Mouse (Mus musculus): Measurements from ENCODE around the gene Txndc11. TPM values are rescaled to one million over a fixed set of nuclear protein-coding genes. Genes with fewer than 3 reads are reported as not detected.
"Not testable (repeated sequence)": the region's sequence is repeated elsewhere in the genome, so short reads cannot be mapped to it uniquely, and the experiment has no call there.

Gene Txndc11
- polyA plus RNA-seq, 1 experiment from 2014 or later, result 35.1 TPM

DNA sequence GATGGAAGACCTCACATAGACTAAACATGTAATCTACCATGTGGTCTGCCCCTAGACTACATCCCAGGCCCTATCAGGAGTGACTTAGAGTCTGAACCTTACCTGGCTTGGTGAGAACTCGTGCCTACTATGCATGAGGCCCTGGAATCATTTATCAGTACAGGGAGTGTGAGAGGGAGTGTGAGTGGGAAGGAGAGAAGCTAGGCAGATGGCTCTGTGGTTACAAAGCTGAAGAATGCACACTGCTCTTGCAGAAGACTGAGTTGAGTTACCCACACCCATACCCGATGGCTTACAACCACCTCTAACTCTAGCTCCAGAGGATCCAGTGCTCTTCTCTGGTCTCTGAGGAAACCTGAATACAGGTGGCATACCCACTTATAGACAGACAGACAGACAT lies 32.0 kb upstream of the Txndc11 start:
- H3K27me3 ChIP-seq (ENCODE audit: control insufficient read depth, insufficient read depth, low read length), result no peaks in the 10 kb centered on the region
- 77% methylated on average over 2 of the region's 2 CpGs for WGBS
- no peak overlapping the region for H3K9ac ChIP-seq (replicated peaks; ENCODE audit: low read depth, low read length)
- no peak overlapping the region for H3K4me3 ChIP-seq (ENCODE audit: low read depth, low read length)
- ATAC-seq (ENCODE audit: insufficient number of reproducible peaks, insufficient read depth, low FRiP score, low read depth), result no peak
- H3K4me2 ChIP-seq (replicated peaks; ENCODE audit: low read depth, low read length), result no peak overlapping the region
- no peak overlapping the region for H3K27ac ChIP-seq (ENCODE audit: low read length)
- no peaks in the 10 kb centered on the region for H3K4me1 ChIP-seq (ENCODE audit: control insufficient read depth, insufficient read depth, low read length)
- H3K36me3 ChIP-seq (ENCODE audit: control insufficient read depth, insufficient read depth, low read length), result peaks cover 17% of the 10 kb centered on the region
- no peaks in the 10 kb centered on the region for H3K9me3 ChIP-seq (ENCODE audit: control insufficient read depth, low read depth, low read length)

DNA sequence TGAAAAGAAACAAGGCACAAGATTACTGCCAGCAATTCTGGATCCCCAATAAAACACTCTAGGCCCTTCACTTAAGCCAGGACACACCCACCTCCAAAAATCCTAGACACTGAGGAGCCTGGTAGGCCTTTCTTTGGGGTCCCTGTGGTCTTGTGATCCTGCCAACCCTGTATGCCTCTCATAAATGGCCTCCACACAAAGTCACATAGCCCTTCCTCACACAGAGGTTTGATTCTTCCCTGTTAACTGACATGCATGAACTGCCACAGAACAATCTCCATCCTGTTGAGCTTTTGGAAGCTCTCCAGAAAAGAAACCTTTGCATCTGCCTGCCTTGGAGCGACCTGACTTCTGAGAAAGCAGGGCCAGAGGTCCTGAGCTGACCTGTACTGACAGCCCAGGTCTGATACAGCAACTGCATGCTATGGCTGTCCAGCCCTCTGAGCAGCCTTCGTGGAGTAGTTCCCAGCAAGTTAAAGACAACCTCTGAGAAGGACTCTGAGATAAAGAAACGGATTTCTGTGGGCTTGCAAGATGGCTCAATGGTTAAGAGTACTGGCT lies 30.3 kb upstream of the Txndc11 start:
- H3K4me1 ChIP-seq (ENCODE audit: control insufficient read depth, insufficient read depth, low read length), result no peaks in the 10 kb centered on the region
- H3K9ac ChIP-seq (replicated peaks; ENCODE audit: low read depth, low read length), result no peak overlapping the region
- ATAC-seq (ENCODE audit: insufficient number of reproducible peaks, insufficient read depth, low FRiP score, low read depth), result no peak
- H3K4me2 ChIP-seq (replicated peaks; ENCODE audit: low read depth, low read length), result no peak overlapping the region
- peaks cover 17% of the 10 kb centered on the region for H3K36me3 ChIP-seq (ENCODE audit: control insufficient read depth, insufficient read depth, low read length)
- H3K4me3 ChIP-seq (ENCODE audit: low read depth, low read length), result no peak overlapping the region
- no peaks in the 10 kb centered on the region for H3K27me3 ChIP-seq (ENCODE audit: control insufficient read depth, insufficient read depth, low read length)
- H3K27ac ChIP-seq (ENCODE audit: low read length), result no peak overlapping the region
- H3K9me3 ChIP-seq (ENCODE audit: control insufficient read depth, low read depth, low read length), result no peaks in the 10 kb centered on the region
- 81% methylated on average over 3 of the region's 3 CpGs for WGBS

DNA sequence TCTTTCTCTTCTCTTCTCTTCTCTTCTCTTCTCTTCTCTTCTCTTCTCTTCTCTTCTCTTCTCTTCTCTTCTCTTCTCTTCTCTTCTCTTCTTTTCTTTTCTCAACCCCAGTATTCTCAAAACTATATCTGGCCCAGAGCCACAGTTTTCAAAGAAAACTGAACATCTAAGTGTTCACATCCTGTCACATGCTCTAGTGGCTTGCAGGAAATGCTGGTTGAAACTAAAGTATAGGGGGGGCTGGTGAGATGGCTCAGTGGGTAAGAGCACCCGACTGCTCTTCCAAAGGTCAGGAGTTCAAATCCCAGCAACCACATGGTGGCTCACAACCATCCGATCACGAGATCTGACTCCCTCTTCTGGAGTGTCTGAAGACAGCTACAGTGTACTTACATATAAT lies 23.3 kb upstream of the Txndc11 start:
- H3K36me3 ChIP-seq (ENCODE audit: control insufficient read depth, insufficient read depth, low read length), result peaks cover 43% of the 10 kb centered on the region

DNA sequence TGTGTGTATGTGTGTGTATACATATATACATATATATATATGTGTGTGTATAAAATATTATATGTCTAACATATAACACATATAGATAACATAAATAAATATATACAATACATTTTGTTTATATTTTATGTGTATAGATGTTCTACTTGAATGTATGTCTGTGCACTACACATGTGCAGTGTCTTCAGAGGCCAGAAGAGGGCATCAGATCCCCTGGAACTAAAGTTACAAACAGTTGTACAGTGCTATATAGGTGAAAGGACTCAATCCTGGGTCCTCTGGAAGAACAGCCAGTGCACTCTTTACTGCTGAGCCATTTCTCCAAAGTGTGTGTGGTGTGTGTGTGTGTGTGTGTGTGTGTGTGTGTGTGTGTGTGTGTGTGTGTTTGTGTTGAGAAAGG lies 20.1 kb upstream of the Txndc11 start:
- no peak overlapping the region for H3K9ac ChIP-seq (replicated peaks; ENCODE audit: low read depth, low read length)
- no peak overlapping the region for H3K27ac ChIP-seq (ENCODE audit: low read length)
- ATAC-seq (ENCODE audit: insufficient number of reproducible peaks, insufficient read depth, low FRiP score, low read depth), result no peak
- no peaks in the 10 kb centered on the region for H3K4me1 ChIP-seq (ENCODE audit: control insufficient read depth, insufficient read depth, low read length)
- H3K4me3 ChIP-seq (ENCODE audit: low read depth, low read length), result no peak overlapping the region
- peaks cover 49% of the 10 kb centered on the region for H3K36me3 ChIP-seq (ENCODE audit: control insufficient read depth, insufficient read depth, low read length)
- H3K4me2 ChIP-seq (replicated peaks; ENCODE audit: low read depth, low read length), result no peak overlapping the region
- no peaks in the 10 kb centered on the region for H3K9me3 ChIP-seq (ENCODE audit: control insufficient read depth, low read depth, low read length)
- H3K27me3 ChIP-seq (ENCODE audit: control insufficient read depth, insufficient read depth, low read length), result no peaks in the 10 kb centered on the region

More for the DNA sequence above, 23.3 kb upstream of the Txndc11 start:
- H3K9me3 ChIP-seq (ENCODE audit: control insufficient read depth, low read depth, low read length); H3K27me3 ChIP-seq (ENCODE audit: control insufficient read depth, insufficient read depth, low read length); H3K4me3 ChIP-seq (ENCODE audit: low read depth, low read length); H3K4me2 ChIP-seq (replicated peaks; ENCODE audit: low read depth, low read length); H3K4me1 ChIP-seq (ENCODE audit: control insufficient read depth, insufficient read depth, low read length); H3K27ac ChIP-seq (ENCODE audit: low read length); ATAC-seq (ENCODE audit: insufficient number of reproducible peaks, insufficient read depth, low FRiP score, low read depth); H3K9ac ChIP-seq (replicated peaks; ENCODE audit: low read depth, low read length): not testable (repeated sequence)
- 44% methylated on average over 1 of the region's 3 CpGs for WGBS

DNA sequence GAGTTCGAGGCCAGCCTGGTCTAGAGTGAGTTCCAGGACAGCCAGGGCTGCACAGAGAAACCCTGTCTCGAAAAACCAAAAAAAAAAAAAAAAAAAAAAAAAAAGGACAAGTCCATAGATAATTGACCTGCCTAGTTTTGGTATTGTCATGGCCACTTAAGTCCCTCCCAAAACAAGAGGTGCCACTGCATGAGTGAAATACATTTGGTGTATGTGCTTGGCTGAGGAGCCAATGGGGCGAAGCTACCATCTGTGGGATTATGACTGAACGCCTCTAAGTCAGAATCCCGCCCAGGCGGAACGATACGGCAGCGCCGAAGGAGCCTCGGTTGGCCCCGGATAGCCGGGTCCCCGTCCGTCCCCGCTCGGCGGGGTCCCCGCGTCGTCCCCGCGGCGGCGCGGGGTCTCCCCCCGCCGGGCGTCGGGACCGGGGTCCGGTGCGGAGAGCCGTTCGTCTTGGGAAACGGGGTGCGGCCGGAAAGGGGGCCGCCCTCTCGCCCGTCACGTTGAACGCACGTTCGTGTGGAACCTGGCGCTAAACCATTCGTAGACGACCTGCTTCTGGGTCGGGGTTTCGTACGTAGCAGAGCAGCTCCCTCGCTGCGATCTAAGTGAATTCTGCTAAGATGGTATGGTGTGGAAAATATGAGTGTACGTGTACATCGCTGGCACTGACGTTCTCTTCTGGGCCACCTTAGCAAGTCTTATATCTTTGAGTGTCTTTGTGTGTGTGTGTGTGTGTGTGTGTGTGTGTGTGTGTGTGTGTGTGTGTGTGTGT lies 9.4 kb upstream of the Txndc11 start:
- H3K9me3 ChIP-seq (ENCODE audit: control insufficient read depth, low read depth, low read length); ATAC-seq (ENCODE audit: insufficient number of reproducible peaks, insufficient read depth, low FRiP score, low read depth); H3K27ac ChIP-seq (ENCODE audit: low read length); H3K4me2 ChIP-seq (replicated peaks; ENCODE audit: low read depth, low read length); H3K4me3 ChIP-seq (ENCODE audit: low read depth, low read length); H3K9ac ChIP-seq (replicated peaks; ENCODE audit: low read depth, low read length); H3K27me3 ChIP-seq (ENCODE audit: control insufficient read depth, insufficient read depth, low read length); H3K4me1 ChIP-seq (ENCODE audit: control insufficient read depth, insufficient read depth, low read length): not testable (repeated sequence)
- WGBS, result 21% methylated on average over 54 of the region's 56 CpGs
- H3K36me3 ChIP-seq (ENCODE audit: control insufficient read depth, insufficient read depth, low read length), result peaks cover 41% of the 10 kb centered on the region; the same call in 1 of the 2 replicates

DNA sequence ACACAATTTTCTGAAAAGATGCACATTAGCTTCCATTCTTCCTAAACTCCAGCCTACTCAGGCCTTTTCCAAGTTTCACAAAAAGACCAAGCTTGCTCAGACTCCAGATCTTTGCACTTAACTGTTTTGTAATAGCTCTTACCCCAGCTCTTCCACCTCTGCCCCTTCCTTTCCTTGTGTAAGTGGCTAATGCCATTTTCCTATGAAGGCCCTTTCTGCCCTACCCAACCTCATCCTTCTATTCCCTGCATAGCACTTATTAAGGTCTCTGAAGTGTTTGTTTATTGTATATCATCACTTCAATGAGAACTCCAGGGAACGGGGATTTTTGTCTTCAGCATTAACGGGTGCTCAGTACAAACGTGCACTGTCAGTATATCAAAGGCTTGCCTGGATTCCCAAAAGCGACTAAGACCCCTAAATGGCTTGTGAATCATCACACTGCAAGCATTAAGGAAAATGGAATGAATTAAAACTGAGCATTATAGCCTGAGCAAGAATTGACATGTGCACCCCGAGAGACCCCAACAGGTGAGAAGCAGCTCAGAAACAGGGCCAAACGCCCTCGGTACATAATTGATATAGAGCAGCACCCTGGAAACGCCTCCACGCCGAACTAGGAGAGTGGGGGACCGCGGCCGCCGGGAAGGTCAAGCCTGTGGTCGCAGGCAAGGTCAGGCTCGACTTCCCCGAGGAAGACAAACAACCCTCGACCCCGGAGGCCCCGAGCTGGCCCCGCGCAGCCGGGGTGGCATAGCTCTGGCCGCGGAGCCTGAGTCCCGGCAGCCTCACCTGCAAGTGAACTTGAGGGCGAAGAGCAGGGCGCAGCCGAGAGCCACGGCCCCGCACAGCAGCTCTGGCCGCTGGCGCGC lies 738 bp downstream of the Txndc11 start:
- H3K4me1 ChIP-seq (ENCODE audit: control insufficient read depth, insufficient read depth, low read length), result peaks cover 17% of the 10 kb centered on the region
- H3K9me3 ChIP-seq (ENCODE audit: control insufficient read depth, low read depth, low read length), result no peaks in the 10 kb centered on the region
- ATAC-seq (ENCODE audit: insufficient number of reproducible peaks, insufficient read depth, low FRiP score, low read depth), result no peak
- peak overlapping the region; percentile 83 for H3K4me2 ChIP-seq (replicated peaks; ENCODE audit: low read depth, low read length)
- no peaks in the 10 kb centered on the region for H3K27me3 ChIP-seq (ENCODE audit: control insufficient read depth, insufficient read depth, low read length)
- peak overlapping the region; percentile 60 for H3K9ac ChIP-seq (replicated peaks; ENCODE audit: low read depth, low read length)
- WGBS, result under 1% methylated on average over 34 of the region's 34 CpGs
- peaks cover 11% of the 10 kb centered on the region for H3K36me3 ChIP-seq (ENCODE audit: control insufficient read depth, insufficient read depth, low read length)
- peak overlapping the region; percentile 73 for H3K4me3 ChIP-seq (ENCODE audit: low read depth, low read length)
- H3K27ac ChIP-seq (ENCODE audit: low read length), result peak overlapping the region; percentile 79

DNA sequence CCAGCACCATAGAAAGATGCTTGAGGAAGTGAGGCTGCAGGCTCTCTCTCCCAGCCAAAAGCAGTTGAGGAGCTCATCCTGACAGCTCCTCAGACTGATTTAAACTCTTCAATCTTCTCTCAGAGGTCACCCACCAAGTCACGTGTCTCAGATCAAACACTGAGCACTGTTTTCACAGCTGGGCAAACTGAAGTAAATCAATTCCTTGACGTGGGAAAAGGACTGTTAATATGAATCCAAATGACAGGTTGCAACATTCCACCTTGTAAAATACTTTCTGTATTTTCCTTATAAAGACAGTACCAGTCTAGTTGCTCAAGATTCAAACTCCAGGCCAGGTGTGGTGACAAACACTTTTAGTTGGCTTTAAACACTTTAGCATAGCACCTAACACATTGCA lies 1.6 kb downstream of the Txndc11 start:
- no peaks in the 10 kb centered on the region for H3K27me3 ChIP-seq (ENCODE audit: control insufficient read depth, insufficient read depth, low read length)
- 0 out of 2 replicates have a peak overlapping the region, but pooled peaks have one; percentile 10 for H3K9ac ChIP-seq (replicated peaks; ENCODE audit: low read depth, low read length)
- peaks cover 14% of the 10 kb centered on the region for H3K36me3 ChIP-seq (ENCODE audit: control insufficient read depth, insufficient read depth, low read length)
- WGBS, result 4% methylated on average over 2 of the region's 2 CpGs
- H3K27ac ChIP-seq (ENCODE audit: low read length), result no peak overlapping the region
- H3K9me3 ChIP-seq (ENCODE audit: control insufficient read depth, low read depth, low read length), result no peaks in the 10 kb centered on the region
- H3K4me2 ChIP-seq (replicated peaks; ENCODE audit: low read depth, low read length), result peak overlapping the region; percentile 83
- ATAC-seq (ENCODE audit: insufficient number of reproducible peaks, insufficient read depth, low FRiP score, low read depth), result no peak
- peaks cover 17% of the 10 kb centered on the region for H3K4me1 ChIP-seq (ENCODE audit: control insufficient read depth, insufficient read depth, low read length)
- peak overlapping the region; percentile 73 for H3K4me3 ChIP-seq (ENCODE audit: low read depth, low read length)

DNA sequence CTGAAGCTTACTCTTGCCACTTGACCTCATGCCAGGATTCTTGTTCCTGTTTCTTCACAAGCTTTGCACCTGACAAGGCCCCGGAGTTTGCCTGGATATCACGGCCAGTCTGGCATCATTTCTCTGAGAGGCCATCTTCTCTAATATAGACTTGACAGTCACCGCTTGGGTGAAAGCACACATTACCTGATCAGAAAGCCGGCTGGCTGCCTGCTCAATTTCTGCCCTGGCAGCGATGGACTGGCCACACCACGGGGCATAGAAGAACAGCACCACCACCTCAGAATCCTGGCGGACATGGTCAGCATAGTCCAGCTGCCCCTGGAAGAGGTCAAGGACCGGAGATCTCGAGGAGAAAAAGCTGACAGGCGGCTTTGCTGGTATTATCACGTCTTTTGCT lies 6.1 kb downstream of the Txndc11 start:
- Histone ChIP-seq H3K9ac (replicated peaks; ENCODE audit: low read depth, low read length) (no peak overlapping the region), H3K4me1 (ENCODE audit: control insufficient read depth, insufficient read depth, low read length) (peaks cover 14% of the 10 kb centered on the region), H3K27me3 (ENCODE audit: control insufficient read depth, insufficient read depth, low read length) (no peaks in the 10 kb centered on the region), H3K27ac (ENCODE audit: low read length) (no peak overlapping the region), H3K4me2 (replicated peaks; ENCODE audit: low read depth, low read length) (no peak overlapping the region), H3K4me3 (ENCODE audit: low read depth, low read length) (no peak overlapping the region), H3K9me3 (ENCODE audit: control insufficient read depth, low read depth, low read length) (no peaks in the 10 kb centered on the region), H3K36me3 (ENCODE audit: control insufficient read depth, insufficient read depth, low read length) (peaks cover 16% of the 10 kb centered on the region; the same call in 1 of the 2 replicates)
- 85% methylated on average over 11 of the region's 11 CpGs for WGBS
- no peak for ATAC-seq (ENCODE audit: insufficient number of reproducible peaks, insufficient read depth, low FRiP score, low read depth)
